Mouse (Mus musculus) frontal cortex, adult (tissue): ENCODE data around the gene Gtf2a1.
"Not testable (repeated sequence)": the region's sequence is repeated elsewhere in the genome, so short reads cannot be mapped to it uniquely, and the experiment has no call there.

Experiments
- ATAC-seq: cut with Nextera tagmentation; 2 replicates; pipeline ENCODE4 v1.9.2; 2017; ENCODE audit warnings: mild to moderate bottlenecking, moderate library complexity, mixed read lengths; ENCODE audit not compliant: low TSS enrichment

Gene Gtf2a1

GRCm38 (mm10) chr12:91589847-91590690 is at the start of gene Gtf2a1:
Gtf2a1 (minus strand) TSS chr12:91590487.
- ATAC-seq = peak; percentile 73

- no peak for ATAC-seq
Measured at GRCm38 (mm10) chr12:91638351-91638750, 48.1 kb upstream of the Gtf2a1 start.

- ATAC-seq = no peak
Measured at GRCm38 (mm10) chr12:91637136-91637909, 47.0 kb upstream of the Gtf2a1 start.

GRCm38 (mm10) chr12:91626482-91626881 is 36.2 kb upstream of the Gtf2a1 start:
- no peak for ATAC-seq

GRCm38 (mm10) chr12:91625013-91625412 is 34.7 kb upstream of the Gtf2a1 start:
- no peak for ATAC-seq

GRCm38 (mm10) chr12:91609425-91609824 is 19.1 kb upstream of the Gtf2a1 start:
- ATAC-seq = no peak

GRCm38 (mm10) chr12:91607678-91608077 is 17.4 kb upstream of the Gtf2a1 start:
- no peak for ATAC-seq

GRCm38 (mm10) chr12:91606651-91607050 is 16.4 kb upstream of the Gtf2a1 start:
- ATAC-seq = peak; percentile 73

- no peak for ATAC-seq
Measured at GRCm38 (mm10) chr12:91604600-91604999, 14.3 kb upstream of the Gtf2a1 start.

GRCm38 (mm10) chr12:91592128-91592527 is 1.8 kb upstream of the Gtf2a1 start:
- ATAC-seq = no peak

GRCm38 (mm10) chr12:91591191-91591590 is 904 bp upstream of the Gtf2a1 start:
- ATAC-seq = no peak

- ATAC-seq = no peak
Measured at GRCm38 (mm10) chr12:91590716-91591115, 429 bp upstream of the Gtf2a1 start.

- ATAC-seq = no peak
Measured at GRCm38 (mm10) chr12:91589542-91589846, 793 bp downstream of the Gtf2a1 start.

GRCm38 (mm10) chr12:91588670-91589541 is 1.4 kb downstream of the Gtf2a1 start:
- no peak for ATAC-seq

GRCm38 (mm10) chr12:91588176-91588669 is 2.1 kb downstream of the Gtf2a1 start:
- ATAC-seq = peak; percentile 77

- no peak for ATAC-seq
Measured at GRCm38 (mm10) chr12:91587491-91588033, 2.7 kb downstream of the Gtf2a1 start.

- ATAC-seq = no peak
Measured at GRCm38 (mm10) chr12:91587077-91587476, 3.2 kb downstream of the Gtf2a1 start.

GRCm38 (mm10) chr12:91585815-91586214 is 4.5 kb downstream of the Gtf2a1 start:
- ATAC-seq = not testable (repeated sequence)

GRCm38 (mm10) chr12:91585206-91585605 is 5.1 kb downstream of the Gtf2a1 start:
- ATAC-seq = no peak

GRCm38 (mm10) chr12:91583409-91583808 is 6.9 kb downstream of the Gtf2a1 start:
- ATAC-seq = no peak

- no peak for ATAC-seq
Measured at GRCm38 (mm10) chr12:91582362-91583002, 7.8 kb downstream of the Gtf2a1 start.
